18 mouse cellular contexts compared by ENCODE assay signal in genomic region chr5:97154688-97155087, GRCm38 (mm10). TPM values are rescaled to one million over a fixed set of nuclear protein-coding genes. Genes with fewer than 3 reads are reported as not detected.
DNase-seq lines count a peak whose midpoint lies in the region; ATAC-seq and TF ChIP-seq lines count a peak whose summit lies in the region.
"Had no signal": no experiment of that assay in that cellular context is flagged by ENCODE, and none has a peak within 500 bp of the region (broad histone marks: within the 10 kb centered on the region; RNA-seq: fewer than 3 reads in every experiment).

No protein-coding gene starts in this region.

- no peaks in the 10 kb centered on the region for H3K27me3 ChIP-seq in hindbrain, postnatal 0 days (ENCODE audit: insufficient read depth, low read length)
- H3K27me3 ChIP-seq in hindbrain, embryonic 16.5 days (replicated peaks; ENCODE audit: control insufficient read depth, insufficient read depth, low read length), result no peaks in the 10 kb centered on the region
- H3K27me3 ChIP-seq in midbrain, embryonic 14.5 days (ENCODE audit: control insufficient read depth, insufficient read depth, low read length), result no peaks in the 10 kb centered on the region
- H3K27me3 ChIP-seq in midbrain, embryonic 10.5 days (ENCODE audit: low read depth, poor library complexity, severe bottlenecking), result no peaks in the 10 kb centered on the region

- WGBS in hindbrain, postnatal 0 days, result 9% methylated on average over 1 of the region's 1 CpGs
- 10% methylated on average over 1 of the region's 1 CpGs for WGBS in hindbrain, embryonic 16.5 days
- 24% methylated on average over 1 of the region's 1 CpGs for WGBS in midbrain, embryonic 14.5 days
- WGBS in midbrain, embryonic 10.5 days, result 49% methylated on average over 1 of the region's 1 CpGs

- H3K27ac ChIP-seq in hindbrain, postnatal 0 days, result no peak overlapping the region
- no peak overlapping the region for H3K27ac ChIP-seq in hindbrain, embryonic 16.5 days (ENCODE audit: low read depth, low read length)
- no peak overlapping the region for H3K27ac ChIP-seq in midbrain, embryonic 14.5 days (replicated peaks; ENCODE audit: low read depth, low read length)
- H3K27ac ChIP-seq in midbrain, embryonic 10.5 days (replicated peaks), result no peak overlapping the region
- H3K27ac ChIP-seq: heart, adult 2 months; hindbrain, embryonic 14.5 days; limb, embryonic 12.5 days had no signal

- H3K36me3 ChIP-seq in hindbrain, postnatal 0 days (ENCODE audit: insufficient read depth, low read length), result no peaks in the 10 kb centered on the region
- H3K36me3 ChIP-seq in hindbrain, embryonic 16.5 days (ENCODE audit: control insufficient read depth, insufficient read depth, low read length), result no peaks in the 10 kb centered on the region
- H3K36me3 ChIP-seq in midbrain, embryonic 14.5 days (ENCODE audit: control insufficient read depth, insufficient read depth, low read length), result no peaks in the 10 kb centered on the region
- H3K36me3 ChIP-seq in midbrain, embryonic 10.5 days, result no peaks in the 10 kb centered on the region
- H3K36me3 ChIP-seq: G1E; limb, embryonic 12.5 days had no signal

- no peaks in the 10 kb centered on the region for H3K9me3 ChIP-seq in hindbrain, postnatal 0 days (ENCODE audit: low read length)
- H3K9me3 ChIP-seq in hindbrain, embryonic 16.5 days (ENCODE audit: control insufficient read depth, low read length), result no peaks in the 10 kb centered on the region
- H3K9me3 ChIP-seq in midbrain, embryonic 14.5 days (ENCODE audit: control insufficient read depth, low read length), result no peaks in the 10 kb centered on the region
- H3K9me3 ChIP-seq in midbrain, embryonic 10.5 days (replicated peaks), result no peaks in the 10 kb centered on the region
- H3K9me3 ChIP-seq: G1E; limb, embryonic 12.5 days had no signal

- H3K4me2 ChIP-seq in hindbrain, postnatal 0 days (ENCODE audit: low read depth, low read length), result no peak overlapping the region
- H3K4me2 ChIP-seq in hindbrain, embryonic 16.5 days (ENCODE audit: low read length), result no peak overlapping the region
- H3K4me2 ChIP-seq in midbrain, embryonic 14.5 days (ENCODE audit: low read length), result no peak overlapping the region
- H3K4me2 ChIP-seq: hindbrain, embryonic 14.5 days; limb, embryonic 12.5 days; midbrain, embryonic 11.5 days had no signal

- ATAC-seq in hindbrain, postnatal 0 days, result no peak
- no peak for ATAC-seq in hindbrain, embryonic 16.5 days
- no peak for ATAC-seq in midbrain, embryonic 14.5 days (ENCODE audit: low FRiP score, low TSS enrichment)
- ATAC-seq in frontal cortex, adult (ENCODE audit: low TSS enrichment), result no peak

- H3K9ac ChIP-seq in hindbrain, postnatal 0 days (replicated peaks; ENCODE audit: low read length), result no peak overlapping the region
- H3K9ac ChIP-seq in hindbrain, embryonic 16.5 days (ENCODE audit: low read depth, low read length), result no peak overlapping the region
- H3K9ac ChIP-seq in midbrain, embryonic 14.5 days (replicated peaks; ENCODE audit: low read length), result no peak overlapping the region
- H3K9ac ChIP-seq: hindbrain, embryonic 14.5 days; limb, embryonic 12.5 days had no signal

- H3K4me3 ChIP-seq in hindbrain, postnatal 0 days (ENCODE audit: low read length), result no peak overlapping the region
- no peak overlapping the region for H3K4me3 ChIP-seq in hindbrain, embryonic 16.5 days (ENCODE audit: low read length)
- no peak overlapping the region for H3K4me3 ChIP-seq in midbrain, embryonic 14.5 days (replicated peaks; ENCODE audit: low read depth, low read length)
- H3K4me3 ChIP-seq in midbrain, embryonic 10.5 days, result no peak overlapping the region
- H3K4me3 ChIP-seq: heart, adult 2 months; limb, embryonic 12.5 days had no signal

- no peak; the same call in 1 of the 2 replicates for TF ChIP-seq CTCF in hindbrain, postnatal 0 days (IDR thresholded peaks at IDR 0.05; ENCODE audit: low read depth)

- DNase-seq in hindbrain, postnatal 0 days (ENCODE audit: low spot score), result peak; percentile 29
- peak; percentile 26 for DNase-seq in midbrain, embryonic 14.5 days
- no peak for DNase-seq in midbrain, embryonic 10.5 days (ENCODE audit: low spot score)
- peak; percentile 24 for DNase-seq in cerebellum, adult 11-12 months
- peak; percentile 4 for DNase-seq in mesoderm, embryonic 11.5 days (ENCODE audit: low read depth, low spot score)
- DNase-seq in spleen, adult 18-20 months, result no peak
- DNase-seq: heart, adult 2 months; heart, postnatal 14 days; kidney, adult 2 months; kidney, postnatal 4 days; layer of hippocampus, postnatal 36 days; thymus, postnatal 36 days had no signal

- no peaks in the 10 kb centered on the region for H3K4me1 ChIP-seq in hindbrain, postnatal 0 days (ENCODE audit: insufficient read depth, low read length)
- H3K4me1 ChIP-seq in hindbrain, embryonic 16.5 days (ENCODE audit: control insufficient read depth, insufficient read depth, low read depth, low read length), result no peaks in the 10 kb centered on the region
- no peaks in the 10 kb centered on the region for H3K4me1 ChIP-seq in midbrain, embryonic 14.5 days (ENCODE audit: control insufficient read depth, insufficient read depth, low read length)
- H3K4me1 ChIP-seq in midbrain, embryonic 10.5 days, result peaks cover 3% of the 10 kb centered on the region; the same call in 1 of the 2 replicates
- H3K4me1 ChIP-seq: limb, embryonic 12.5 days had no signal

RNA-seq across cellular contexts. Expression of gene Paqr3, which starts 43.3 kb away (rescaled TPM):
- total RNA-seq in hindbrain, postnatal 0 days (2014; rRNA removed), result 44.7 and 45.3 TPM in 2 replicates
- 9.8 and 11.6 TPM in 2 replicates for polyA plus RNA-seq in hindbrain, postnatal 0 days (2015; fragmentation: Nextera tagmentation; extraction: Ambion mirVana)
- 16.5 and 16.8 TPM in 2 replicates for polyA plus RNA-seq in hindbrain, embryonic 16.5 days (2015; fragmentation: Nextera tagmentation; extraction: Ambion mirVana)
- 25.8 and 26.9 TPM in 2 replicates for polyA plus RNA-seq in midbrain, embryonic 14.5 days (2014; fragmentation: Nextera tagmentation; extraction: Ambion mirVana)
- polyA plus RNA-seq in midbrain, embryonic 10.5 days (2016; fragmentation: Nextera tagmentation; extraction: Ambion mirVana), result 8.4 and 9.3 TPM in 2 replicates

Comparison
In these comparisons a context has a peak if more than half of its experiments do, and no peak if none do; other contexts are left out.
1. DNase-seq: peak in hindbrain, postnatal 0 days (single experiment), midbrain, embryonic 14.5 days (single experiment), cerebellum, adult 11-12 months (single experiment) and mesoderm, embryonic 11.5 days (single experiment); none in midbrain, embryonic 10.5 days (single experiment) and spleen, adult 18-20 months (0 of 2).